Mouse (Mus musculus): ENCODE measurements around the gene Fancg. TPM values are rescaled to one million over a fixed set of nuclear protein-coding genes. Genes with fewer than 3 reads are reported as not detected.
"Not testable (repeated sequence)": the region's sequence is repeated elsewhere in the genome, so short reads cannot be mapped to it uniquely, and the experiment has no call there.

Gene Fancg
- total RNA-seq, 2 experiments from 2014 or later: 9.8 to 13.8 TPM

GRCm38 (mm10) chr4:43000141-43000986 lies 9.9 kb downstream of the Fancg start, which contains the start of gene Vcp:
Vcp (minus strand) TSS chr4:43000507.
- DNase-seq (ENCODE audit: low spot score in 2 of 2): peak; percentile 99 to 100

DNA sequence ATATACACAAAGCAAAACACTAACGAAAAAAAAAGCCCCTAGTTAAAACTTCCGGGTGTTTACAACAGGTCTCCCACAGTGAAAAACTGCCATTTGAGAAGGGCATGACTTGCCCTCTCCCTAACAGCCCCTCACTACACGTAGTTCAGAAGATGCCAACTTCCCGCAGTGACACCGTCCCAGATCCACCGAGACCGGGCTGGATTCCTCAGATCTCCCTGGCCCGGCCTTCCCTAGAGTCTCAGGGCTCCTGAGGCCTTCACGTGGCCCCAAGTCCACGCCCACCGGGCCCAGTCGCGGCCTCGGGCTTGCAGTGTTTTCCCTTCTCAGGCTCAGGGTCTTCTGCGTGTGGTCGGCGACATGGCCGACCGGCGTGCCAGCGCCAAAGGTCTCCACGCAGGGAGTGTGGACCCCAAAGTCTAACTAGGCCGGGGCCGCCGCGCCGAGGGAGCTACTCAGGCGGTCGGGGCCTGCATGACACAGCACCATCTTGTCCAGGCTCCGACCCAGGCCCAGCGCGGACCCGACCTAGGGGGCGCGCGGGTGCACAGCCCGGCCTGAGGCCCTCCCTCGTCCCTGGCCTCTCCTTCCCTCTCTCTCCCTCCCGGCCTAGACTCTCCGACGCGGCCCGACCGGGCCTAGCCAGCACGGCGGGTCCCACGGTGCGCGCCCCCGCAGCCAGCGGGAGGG lies 10.7 kb downstream of the Fancg start:
- peak; percentile 30 to 64 for DNase-seq (ENCODE audit: low spot score in 2 of 2)

GRCm38 (mm10) chr4:42998022-42998421 lies 12.3 kb downstream of the Fancg start:
- DNase-seq (ENCODE audit: low spot score in 2 of 2): no peak

DNA sequence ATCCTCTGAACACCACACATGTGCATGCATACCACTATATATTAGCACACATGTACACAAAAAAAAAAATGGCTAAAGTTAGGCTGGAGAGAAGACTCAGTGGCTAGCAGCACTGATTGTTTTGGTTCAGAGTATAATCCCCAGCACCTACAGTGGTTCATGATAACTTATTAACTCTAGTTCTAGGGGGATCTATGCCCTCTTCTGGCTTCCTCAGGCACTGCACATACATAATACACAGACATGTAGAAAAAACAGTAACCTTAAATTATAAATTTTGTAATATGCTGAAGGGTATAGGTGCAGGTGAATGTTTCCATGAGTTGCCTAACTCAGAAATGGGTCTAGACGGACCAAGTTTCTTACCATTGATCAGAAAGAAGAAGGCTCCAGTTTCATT lies 22.0 kb downstream of the Fancg start:
- no peak for DNase-seq (ENCODE audit: low spot score in 2 of 2)

- DNase-seq (ENCODE audit: low spot score in 2 of 2): not testable (repeated sequence)
These were observed 29.8 kb downstream of the Fancg start for GRCm38 (mm10) chr4:42980467-42980866.

DNA sequence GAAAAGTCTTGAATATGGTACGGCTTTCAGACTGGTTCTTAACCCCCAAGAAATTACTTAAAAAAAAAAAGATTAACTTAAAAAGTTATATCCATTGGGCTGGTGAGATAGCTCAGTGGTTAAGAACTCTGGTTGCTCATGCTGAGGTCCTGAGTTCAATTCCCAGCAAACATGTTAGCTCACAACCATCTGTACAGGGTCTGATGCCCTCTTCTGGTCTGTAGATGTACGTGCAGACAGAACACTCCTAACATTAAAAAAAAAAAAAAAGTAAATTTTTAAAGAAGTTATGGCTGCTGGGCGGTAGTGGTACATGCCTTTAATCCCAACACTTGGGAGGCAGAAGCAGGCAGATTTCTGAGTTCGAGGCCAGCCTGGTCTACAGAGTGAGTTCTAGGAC lies 32.2 kb downstream of the Fancg start:
- DNase-seq (ENCODE audit: low spot score in 2 of 2): no peak

- DNase-seq (ENCODE audit: low spot score in 2 of 2): no peak
These were observed 36.4 kb downstream of the Fancg start for GRCm38 (mm10) chr4:42973868-42974267.

GRCm38 (mm10) chr4:42972952-42973351 lies 37.4 kb downstream of the Fancg start:
- no peak for DNase-seq (ENCODE audit: low spot score in 2 of 2)

GRCm38 (mm10) chr4:42969304-42969703 lies 41.0 kb downstream of the Fancg start, which contains the start of gene 1700022I11Rik:
1700022I11Rik (plus strand) TSS chr4:42969604.
- no peak for DNase-seq (ENCODE audit: low spot score in 2 of 2)

- peak in 1 of 2 experiments; percentile 75 for DNase-seq (ENCODE audit: low spot score in 2 of 2)
These were observed 45.1 kb downstream of the Fancg start for GRCm38 (mm10) chr4:42965039-42965719.

- no peak for DNase-seq (ENCODE audit: low spot score in 2 of 2)
These were observed 46.8 kb downstream of the Fancg start for GRCm38 (mm10) chr4:42963480-42963879.

DNA sequence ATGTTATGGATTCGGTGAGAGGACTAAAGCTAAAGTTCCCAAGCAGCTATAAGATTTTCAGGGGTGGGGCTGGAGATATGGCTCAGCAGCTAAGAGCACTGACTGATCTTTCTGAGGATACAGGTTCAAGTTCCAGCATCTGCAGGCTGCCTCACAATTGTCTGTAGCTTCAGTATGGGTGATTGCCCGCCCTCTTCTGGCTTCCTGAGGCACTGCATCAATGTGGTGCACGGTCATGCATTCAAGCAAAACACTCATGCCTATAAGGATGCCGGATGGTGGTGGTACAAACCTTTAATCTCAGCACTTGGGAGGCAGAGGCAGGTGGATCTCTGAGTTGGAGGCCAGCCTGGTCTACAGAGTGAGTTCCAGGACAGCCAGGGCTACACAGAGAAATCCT lies 48.7 kb downstream of the Fancg start:
- DNase-seq (ENCODE audit: low spot score in 2 of 2): peak; percentile 50 to 84

DNA sequence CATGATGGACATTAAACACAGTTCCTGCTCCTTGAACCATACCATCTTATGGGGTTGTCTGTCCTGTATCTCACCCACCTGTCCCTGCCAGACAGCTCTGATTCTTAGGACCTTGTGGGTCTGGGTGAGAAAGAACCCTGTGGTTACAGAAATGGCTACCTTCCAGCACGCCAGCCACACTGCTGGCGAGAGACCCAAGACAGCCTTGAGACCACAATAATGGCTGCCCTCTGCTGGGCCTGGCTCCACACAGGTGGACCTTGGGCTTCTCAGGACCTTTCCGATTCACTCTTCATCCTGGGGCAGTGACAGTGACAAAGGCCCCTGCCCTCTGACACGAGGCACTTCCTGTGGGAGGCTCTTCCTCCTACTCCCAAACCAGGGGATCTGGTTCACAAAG lies 50.9 kb downstream of the Fancg start:
- no peak for DNase-seq (ENCODE audit: low spot score in 2 of 2)

- DNase-seq (ENCODE audit: low spot score in 2 of 2): no peak
These were observed 51.4 kb downstream of the Fancg start for GRCm38 (mm10) chr4:42958942-42959341.

- no peak for DNase-seq (ENCODE audit: low spot score in 2 of 2)
These were observed 52.3 kb downstream of the Fancg start for GRCm38 (mm10) chr4:42957979-42958378.

GRCm38 (mm10) chr4:42957306-42957705 lies 53.0 kb downstream of the Fancg start:
- DNase-seq (ENCODE audit: low spot score in 2 of 2): no peak

DNA sequence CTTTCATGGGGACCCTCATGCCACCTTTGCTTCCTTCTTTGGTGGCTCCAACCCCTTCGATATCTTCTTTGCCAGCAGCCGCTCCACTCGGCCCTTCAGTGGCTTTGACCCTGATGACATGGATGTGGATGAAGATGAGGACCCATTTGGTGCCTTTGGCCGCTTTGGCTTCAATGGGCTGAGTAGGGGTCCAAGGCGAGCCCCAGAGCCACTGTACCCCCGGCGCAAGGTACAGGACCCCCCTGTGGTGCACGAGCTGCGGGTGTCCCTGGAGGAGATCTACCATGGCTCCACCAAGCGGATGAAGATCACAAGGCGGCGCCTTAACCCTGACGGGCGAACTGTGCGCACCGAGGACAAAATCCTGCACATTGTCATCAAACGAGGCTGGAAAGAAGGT lies 53.7 kb downstream of the Fancg start:
- DNase-seq (ENCODE audit: low spot score in 2 of 2): no peak

DNA sequence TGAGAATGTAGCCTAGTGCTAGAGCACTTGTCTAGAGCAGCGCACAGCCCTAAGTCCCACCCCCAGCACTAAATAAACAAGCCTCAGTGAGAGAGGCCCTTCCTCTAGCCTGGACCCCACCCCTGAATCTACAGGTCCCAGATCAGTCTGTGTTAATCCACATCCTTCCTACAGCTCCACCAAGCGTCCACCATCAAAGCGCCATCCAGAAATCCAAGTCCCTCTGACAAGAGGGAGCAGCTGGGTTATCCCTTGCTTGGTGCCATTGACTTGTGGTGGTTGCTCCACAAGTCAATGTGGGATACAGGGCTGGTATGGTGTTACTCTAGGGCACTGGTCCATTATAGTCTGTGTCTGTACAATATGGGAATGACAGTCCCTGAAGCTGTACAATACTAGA lies 55.1 kb downstream of the Fancg start:
- no peak for DNase-seq (ENCODE audit: low spot score in 2 of 2)

- DNase-seq (ENCODE audit: low spot score in 2 of 2): peak; percentile 70 to 90
These were observed 56.0 kb downstream of the Fancg start for GRCm38 (mm10) chr4:42954297-42954696.

GRCm38 (mm10) chr4:42953435-42954094 lies 56.7 kb downstream of the Fancg start:
- DNase-seq (ENCODE audit: low spot score in 2 of 2): peak; percentile 13 to 47

GRCm38 (mm10) chr4:42952563-42952962 lies 57.7 kb downstream of the Fancg start:
- peak in 1 of 2 experiments; percentile 18 for DNase-seq (ENCODE audit: low spot score in 2 of 2)

All from layer of hippocampus, adult 18-20 months (tissue).